Mouse (Mus musculus) retina, postnatal 7 days (tissue): ENCODE results near the gene Mylk3.
A peak's percentile ranks its signal among the peaks of the same experiment; 100 is the strongest.

Source experiments
- DNase-seq: peaks from one replicate; pipeline ENCODE4 v3.0.0-alpha.2; 2012; ENCODE audit warnings: low read depth, low spot score

Gene Mylk3

GRCm38 (mm10) chr8:85386205-85386604 lies at the start of gene Mylk3:
Mylk3 (minus strand) TSS chr8:85386345.
- DNase-seq, result no peak

- no peak for DNase-seq
Measured at GRCm38 (mm10) chr8:85435736-85436135, 49.6 kb upstream of the Mylk3 start.

DNA sequence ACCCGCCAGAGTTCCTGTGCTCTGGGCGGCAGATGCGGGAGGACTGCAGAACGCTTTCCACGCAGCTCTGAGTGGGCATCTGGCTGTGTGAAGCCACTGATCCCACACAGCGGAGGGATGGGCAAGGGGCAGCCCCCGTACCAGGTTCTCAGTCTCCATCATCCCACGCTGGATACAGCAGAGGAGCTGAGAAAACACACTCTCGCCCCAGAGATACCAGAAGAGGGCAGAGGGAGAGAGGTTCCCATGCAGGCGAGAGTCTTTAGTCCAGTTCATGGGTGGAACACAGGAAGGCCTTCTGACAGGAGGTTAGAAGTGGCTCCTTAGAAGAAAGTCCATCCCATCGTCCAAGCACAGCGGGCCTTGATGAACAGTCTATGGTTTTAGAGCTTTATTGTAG lies 48.7 kb upstream of the Mylk3 start:
- no peak for DNase-seq

- no peak for DNase-seq
Measured at GRCm38 (mm10) chr8:85433017-85433393, 46.9 kb upstream of the Mylk3 start.

DNA sequence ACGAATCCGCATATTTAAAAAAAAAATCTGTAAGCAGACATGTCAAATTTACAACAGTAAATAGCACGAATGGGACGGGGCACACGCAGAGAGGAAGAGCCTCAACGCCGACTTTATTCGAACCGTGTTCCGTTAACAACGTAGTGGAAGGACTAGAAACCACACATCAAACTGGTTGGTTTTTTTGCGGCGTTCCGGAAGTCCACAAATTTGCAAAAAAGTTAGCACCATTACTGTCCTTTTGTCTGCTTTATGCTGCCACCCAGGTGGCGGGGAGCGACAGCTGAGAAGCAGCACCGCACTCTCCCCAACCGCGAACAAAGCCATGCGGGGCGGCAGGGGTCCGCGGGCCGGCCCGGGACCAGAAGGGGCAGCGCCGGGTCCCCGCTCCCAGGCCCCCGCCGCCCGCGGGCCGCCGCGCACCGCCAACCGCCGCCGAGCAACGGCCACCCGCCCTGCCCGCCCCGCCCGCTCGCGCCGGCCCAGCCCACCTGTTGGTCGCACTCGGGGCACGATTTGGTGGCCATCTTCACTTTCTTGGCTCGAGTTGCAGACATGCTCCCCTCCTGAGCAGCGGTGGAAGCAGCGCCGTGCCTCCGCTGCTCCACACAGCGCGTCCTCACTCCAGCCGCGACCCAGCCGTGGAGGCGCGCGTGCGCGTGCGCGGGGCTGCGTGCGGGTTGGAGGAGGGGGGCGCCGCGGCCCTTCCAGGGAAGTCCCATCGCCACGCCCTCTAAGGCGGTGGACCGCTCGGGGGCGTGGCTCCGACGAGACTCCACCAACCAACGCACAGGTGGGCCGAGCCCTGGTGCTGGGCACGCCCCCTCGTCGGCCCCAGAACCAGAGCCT lies 46.2 kb upstream of the Mylk3 start, which contains the start of gene 4921524J17Rik:
Gene 4921524J17Rik (minus strand): TSS at position 666 of the 849 bp plus-strand sequence.
- peak; percentile 96 for DNase-seq

- DNase-seq, result no peak
Measured at GRCm38 (mm10) chr8:85431281-85432167, 45.4 kb upstream of the Mylk3 start.

- no peak for DNase-seq
Measured at GRCm38 (mm10) chr8:85430801-85431200, 44.7 kb upstream of the Mylk3 start.

DNA sequence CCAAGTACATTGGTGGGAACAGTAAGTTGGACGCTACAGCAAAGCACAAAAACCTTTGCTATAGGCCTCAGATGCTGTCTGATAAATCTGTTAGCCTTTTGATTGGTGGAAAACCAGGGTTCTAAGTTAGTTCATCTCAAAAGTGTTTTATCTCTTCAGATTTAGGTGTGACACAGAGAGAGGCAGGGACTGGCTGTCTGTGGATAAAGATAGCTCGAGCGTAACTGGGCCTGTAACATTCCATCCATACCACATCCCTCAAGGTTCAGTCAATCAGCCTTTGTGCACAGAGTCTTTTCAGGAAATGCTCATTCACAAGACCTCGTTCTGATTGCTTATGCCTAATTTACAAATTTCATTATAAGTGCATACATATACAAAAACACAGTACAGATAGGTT lies 43.1 kb upstream of the Mylk3 start:
- no peak for DNase-seq

DNA sequence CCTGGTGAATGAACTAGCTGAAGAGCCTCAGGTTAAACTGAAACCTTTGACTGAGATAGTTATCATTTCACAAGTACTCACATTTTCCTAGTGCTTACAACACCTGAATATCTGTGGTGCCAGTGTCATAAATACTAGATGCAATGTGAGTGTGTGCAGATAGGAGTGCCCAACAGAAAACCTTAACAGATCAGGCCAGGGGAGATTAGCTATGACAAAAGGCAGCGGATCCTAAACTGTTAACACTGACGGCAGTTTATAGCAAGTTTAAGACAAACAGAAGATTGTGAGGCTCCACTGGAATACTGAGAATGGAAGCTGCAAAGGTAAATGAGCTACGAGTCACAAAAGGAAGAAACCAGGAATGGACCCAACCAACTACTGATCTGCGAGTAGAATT lies 40.9 kb upstream of the Mylk3 start:
- no peak for DNase-seq

GRCm38 (mm10) chr8:85421329-85421728 lies 35.2 kb upstream of the Mylk3 start:
- no peak for DNase-seq

- no peak for DNase-seq
Measured at GRCm38 (mm10) chr8:85408526-85408925, 22.4 kb upstream of the Mylk3 start.

DNA sequence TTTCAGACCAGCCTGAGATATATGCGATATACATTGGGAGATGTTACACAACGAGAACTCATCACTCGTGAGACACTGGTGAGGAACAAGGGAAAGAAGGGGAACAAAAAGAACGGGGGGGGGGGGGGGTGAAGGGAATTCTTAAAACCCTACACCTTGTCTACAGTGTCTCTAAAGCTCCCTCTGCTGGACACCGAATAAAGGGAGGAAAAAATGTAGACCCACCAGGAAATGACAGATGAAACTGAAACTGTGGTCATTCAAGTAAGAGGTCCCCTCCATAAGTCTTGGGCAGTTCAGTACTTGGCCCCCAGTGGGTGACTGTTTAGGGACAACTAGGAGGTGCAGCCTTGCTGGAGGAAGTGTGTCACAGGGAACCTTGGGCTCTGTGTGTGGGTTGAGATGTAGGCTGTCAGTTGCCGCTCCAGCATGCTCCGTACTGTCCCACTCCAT lies 21.9 kb upstream of the Mylk3 start:
- no peak for DNase-seq

DNA sequence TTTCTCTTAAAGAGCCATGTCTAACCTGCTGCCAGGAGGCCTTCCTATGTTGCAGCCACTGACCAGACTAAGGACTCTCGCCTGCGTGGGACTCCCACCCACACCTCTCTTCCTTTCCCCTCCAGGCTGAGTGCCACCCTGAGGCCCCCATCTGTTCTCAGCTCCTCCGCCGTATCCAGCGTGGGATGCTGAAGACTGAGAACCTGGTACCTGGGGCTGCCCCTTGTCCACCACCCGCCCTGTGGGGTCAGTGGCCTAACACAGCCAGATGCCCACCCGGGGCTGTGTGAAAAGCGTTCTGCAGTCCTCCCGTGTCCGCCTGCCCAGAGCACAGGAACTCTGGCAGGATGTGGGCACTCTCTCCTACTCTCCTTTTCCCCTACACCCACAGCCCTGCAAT lies 19.8 kb upstream of the Mylk3 start:
- DNase-seq, result no peak

DNA sequence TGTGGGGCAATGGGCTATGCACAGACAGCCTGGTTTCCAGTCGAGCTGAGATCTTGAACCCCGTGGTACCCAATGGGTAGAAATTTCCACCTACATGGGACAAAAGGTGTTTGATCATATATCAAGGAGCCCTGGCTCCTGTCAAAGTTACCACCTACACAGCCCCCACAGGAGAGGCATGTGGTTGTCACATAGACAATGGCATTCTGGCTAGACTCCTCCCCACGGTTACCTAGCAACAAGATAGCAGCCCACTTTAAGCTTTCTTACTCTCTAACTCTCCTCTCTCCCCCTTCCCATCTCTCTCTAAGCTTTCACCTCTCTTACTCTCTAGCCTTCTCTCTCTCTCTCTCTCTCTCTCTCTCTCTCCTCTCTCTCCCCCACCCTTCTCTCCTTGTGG lies 19.3 kb upstream of the Mylk3 start:
- no peak for DNase-seq

DNA sequence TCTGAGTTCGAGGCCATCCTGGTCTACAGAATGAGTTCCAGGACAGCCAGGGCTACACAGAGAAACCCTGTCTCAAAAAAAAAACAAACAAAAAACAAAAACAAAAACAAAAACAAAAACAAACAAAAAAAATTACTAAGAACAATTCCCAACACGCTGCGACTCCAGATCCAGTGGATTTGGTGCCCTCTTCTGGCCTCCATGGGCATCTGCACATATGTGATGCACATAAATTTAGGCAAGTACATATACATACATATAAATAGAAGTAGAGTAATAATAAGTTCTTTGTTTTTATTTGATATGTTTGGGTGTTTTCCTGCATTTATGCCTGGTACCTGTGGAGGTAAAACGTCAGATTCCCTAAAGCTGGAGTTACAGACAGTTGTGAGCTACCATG lies 12.4 kb upstream of the Mylk3 start:
- no peak for DNase-seq

- peak; percentile 5 for DNase-seq
Measured at GRCm38 (mm10) chr8:85397508-85397907, 11.4 kb upstream of the Mylk3 start.

DNA sequence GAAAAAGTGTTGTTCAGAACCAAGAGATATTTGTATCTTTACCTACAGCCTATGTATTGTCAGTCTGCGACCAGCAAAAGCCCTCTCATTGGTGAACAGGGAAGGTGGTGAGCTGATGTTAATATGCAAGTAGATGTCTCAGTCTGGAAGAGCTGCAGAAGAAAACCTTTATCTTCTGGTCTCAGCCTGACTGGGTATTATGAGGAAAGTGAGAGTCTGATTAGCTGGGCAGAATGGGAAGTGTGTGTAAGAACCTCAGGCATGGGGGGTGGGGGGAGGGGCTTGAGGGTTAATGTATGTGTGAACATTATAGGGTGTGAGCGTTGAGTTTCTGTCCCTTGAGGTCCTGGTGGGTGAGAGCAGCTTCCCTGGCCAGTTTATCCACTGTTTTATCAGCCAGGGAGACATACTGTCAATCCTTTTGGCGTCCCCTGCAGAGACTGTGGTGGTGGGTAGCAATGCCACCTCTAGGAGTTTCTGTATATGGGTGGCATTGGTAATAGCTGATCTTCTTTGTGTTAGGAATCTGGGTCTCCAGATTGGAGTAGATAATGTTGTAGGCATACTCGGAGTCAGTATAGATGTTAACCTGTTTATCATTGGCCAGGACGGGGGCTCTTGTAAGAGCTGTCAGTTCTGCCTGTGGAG lies 10.4 kb upstream of the Mylk3 start:
- DNase-seq, result no peak

- no peak for DNase-seq
Measured at GRCm38 (mm10) chr8:85395681-85396431, 9.7 kb upstream of the Mylk3 start.

- no peak for DNase-seq
Measured at GRCm38 (mm10) chr8:85395017-85395416, 8.9 kb upstream of the Mylk3 start.

GRCm38 (mm10) chr8:85393199-85393598 lies 7.1 kb upstream of the Mylk3 start:
- DNase-seq, result no peak

GRCm38 (mm10) chr8:85391438-85391837 lies 5.3 kb upstream of the Mylk3 start:
- DNase-seq, result no peak
